Mouse (Mus musculus): ENCODE results near the gene Stx8. TPM values are rescaled to one million over a fixed set of nuclear protein-coding genes. Genes with fewer than 3 reads are reported as not detected.

The Stx8 gene
- polyA plus RNA-seq, 1 experiment, result 8.7 TPM

- no peak for DNase-seq
- no peak for TF ChIP-seq POLR2A (IDR thresholded peaks at IDR 0.05; ENCODE audit: borderline replicate concordance, extremely low read depth, low read depth, low read length)
- peak; percentile 17; the same call in 1 of the 2 replicates for TF ChIP-seq CTCF (IDR thresholded peaks at IDR 0.05; ENCODE audit: insufficient read depth, low read length)
- Histone ChIP-seq H3K4me3 (replicated peaks; ENCODE audit: extremely low read depth, low read depth, low read length) (no peak overlapping the region), H3K4me1 (ENCODE audit: control insufficient read depth, insufficient read depth, low read length) (peaks cover 14% of the 10 kb centered on the region)
- WGBS, result 57% methylated on average over 6 of the region's 6 CpGs
These were observed 229.2 kb downstream of the Stx8 start for GRCm38 (mm10) chr11:68195168-68195567.

GRCm38 (mm10) chr11:68195693-68196176, 229.7 kb downstream of the Stx8 start:
- WGBS, result 78% methylated on average over 10 of the region's 10 CpGs
- TF ChIP-seq CTCF (IDR thresholded peaks at IDR 0.05; ENCODE audit: insufficient read depth, low read length), result no peak
- no peak for TF ChIP-seq POLR2A (IDR thresholded peaks at IDR 0.05; ENCODE audit: borderline replicate concordance, extremely low read depth, low read depth, low read length)
- no peak for DNase-seq
- Histone ChIP-seq H3K4me1 (ENCODE audit: control insufficient read depth, insufficient read depth, low read length) (peaks cover 16% of the 10 kb centered on the region), H3K4me3 (replicated peaks; ENCODE audit: extremely low read depth, low read depth, low read length) (no peak overlapping the region)

GRCm38 (mm10) chr11:68196566-68196965, 230.6 kb downstream of the Stx8 start:
- no peak overlapping the region for H3K4me3 ChIP-seq (replicated peaks; ENCODE audit: extremely low read depth, low read depth, low read length)
- DNase-seq, result no peak
- no peak for TF ChIP-seq CTCF (IDR thresholded peaks at IDR 0.05; ENCODE audit: insufficient read depth, low read length)
- no peak for TF ChIP-seq POLR2A (IDR thresholded peaks at IDR 0.05; ENCODE audit: borderline replicate concordance, extremely low read depth, low read depth, low read length)
- peaks cover 16% of the 10 kb centered on the region for H3K4me1 ChIP-seq (ENCODE audit: control insufficient read depth, insufficient read depth, low read length)
- WGBS, result 58% methylated on average over 6 of the region's 6 CpGs

- no peak overlapping the region for H3K4me3 ChIP-seq (replicated peaks; ENCODE audit: extremely low read depth, low read depth, low read length)
- WGBS, result 92% methylated on average over 11 of the region's 11 CpGs
- no peak for TF ChIP-seq CTCF (IDR thresholded peaks at IDR 0.05; ENCODE audit: insufficient read depth, low read length)
- TF ChIP-seq POLR2A (IDR thresholded peaks at IDR 0.05; ENCODE audit: borderline replicate concordance, extremely low read depth, low read depth, low read length), result no peak
- H3K4me1 ChIP-seq (ENCODE audit: control insufficient read depth, insufficient read depth, low read length), result peaks cover 16% of the 10 kb centered on the region
- no peak for DNase-seq
These were observed 231.5 kb downstream of the Stx8 start for GRCm38 (mm10) chr11:68197471-68197870.

GRCm38 (mm10) chr11:68198696-68199095, 232.7 kb downstream of the Stx8 start:
- no peak for DNase-seq
- Histone ChIP-seq H3K4me3 (replicated peaks; ENCODE audit: extremely low read depth, low read depth, low read length) (no peak overlapping the region), H3K4me1 (ENCODE audit: control insufficient read depth, insufficient read depth, low read length) (peaks cover 16% of the 10 kb centered on the region)
- TF ChIP-seq POLR2A (IDR thresholded peaks at IDR 0.05; ENCODE audit: borderline replicate concordance, extremely low read depth, low read depth, low read length) (no peak), CTCF (IDR thresholded peaks at IDR 0.05; ENCODE audit: insufficient read depth, low read length) (no peak)
- 75% methylated on average over 10 of the region's 10 CpGs for WGBS

GRCm38 (mm10) chr11:68199103-68199502, 233.1 kb downstream of the Stx8 start:
- Histone ChIP-seq H3K4me1 (ENCODE audit: control insufficient read depth, insufficient read depth, low read length) (peaks cover 16% of the 10 kb centered on the region), H3K4me3 (replicated peaks; ENCODE audit: extremely low read depth, low read depth, low read length) (no peak overlapping the region)
- TF ChIP-seq POLR2A (IDR thresholded peaks at IDR 0.05; ENCODE audit: borderline replicate concordance, extremely low read depth, low read depth, low read length) (no peak), CTCF (IDR thresholded peaks at IDR 0.05; ENCODE audit: insufficient read depth, low read length) (no peak)
- WGBS, result 75% methylated on average over 8 of the region's 8 CpGs
- DNase-seq, result no peak

GRCm38 (mm10) chr11:68199801-68200423, 233.9 kb downstream of the Stx8 start:
- TF ChIP-seq POLR2A (IDR thresholded peaks at IDR 0.05; ENCODE audit: borderline replicate concordance, extremely low read depth, low read depth, low read length), result no peak
- TF ChIP-seq CTCF (IDR thresholded peaks at IDR 0.05; ENCODE audit: insufficient read depth, low read length), result no peak
- DNase-seq, result no peak
- Histone ChIP-seq H3K4me3 (replicated peaks; ENCODE audit: extremely low read depth, low read depth, low read length) (no peak overlapping the region), H3K4me1 (ENCODE audit: control insufficient read depth, insufficient read depth, low read length) (peaks cover 14% of the 10 kb centered on the region)
- WGBS, result 12% methylated on average over 10 of the region's 10 CpGs

- no peak for TF ChIP-seq POLR2A (IDR thresholded peaks at IDR 0.05; ENCODE audit: borderline replicate concordance, extremely low read depth, low read depth, low read length)
- TF ChIP-seq CTCF (IDR thresholded peaks at IDR 0.05; ENCODE audit: insufficient read depth, low read length), result no peak
- DNase-seq, result no peak
- peaks cover 8% of the 10 kb centered on the region for H3K4me1 ChIP-seq (ENCODE audit: control insufficient read depth, insufficient read depth, low read length)
- H3K4me3 ChIP-seq (replicated peaks; ENCODE audit: extremely low read depth, low read depth, low read length), result no peak overlapping the region
- 81% methylated on average over 4 of the region's 4 CpGs for WGBS
These were observed 234.5 kb downstream of the Stx8 start for GRCm38 (mm10) chr11:68200500-68200899.

GRCm38 (mm10) chr11:68201063-68201462, 235.1 kb downstream of the Stx8 start:
- Histone ChIP-seq H3K4me3 (replicated peaks; ENCODE audit: extremely low read depth, low read depth, low read length) (no peak overlapping the region), H3K4me1 (ENCODE audit: control insufficient read depth, insufficient read depth, low read length) (peaks cover 9% of the 10 kb centered on the region)
- 42% methylated on average over 1 of the region's 1 CpGs for WGBS
- TF ChIP-seq CTCF (IDR thresholded peaks at IDR 0.05; ENCODE audit: insufficient read depth, low read length), result no peak
- no peak for TF ChIP-seq POLR2A (IDR thresholded peaks at IDR 0.05; ENCODE audit: borderline replicate concordance, extremely low read depth, low read depth, low read length)
- no peak for DNase-seq

- Histone ChIP-seq H3K4me3 (replicated peaks; ENCODE audit: extremely low read depth, low read depth, low read length) (no peak overlapping the region), H3K4me1 (ENCODE audit: control insufficient read depth, insufficient read depth, low read length) (peaks cover 9% of the 10 kb centered on the region)
- TF ChIP-seq POLR2A (IDR thresholded peaks at IDR 0.05; ENCODE audit: borderline replicate concordance, extremely low read depth, low read depth, low read length) (no peak), CTCF (IDR thresholded peaks at IDR 0.05; ENCODE audit: insufficient read depth, low read length) (no peak)
- 89% methylated on average over 10 of the region's 10 CpGs for WGBS
- DNase-seq, result no peak
These were observed 235.9 kb downstream of the Stx8 start for GRCm38 (mm10) chr11:68201811-68202459.
